Mouse (Mus musculus): Measurements from ENCODE around the gene Slc8a1.

Slc8a1 gene

GRCm38 (mm10) chr17:81669062-81669815 lies 68.9 kb downstream of the Slc8a1 start:
- DNase-seq (ENCODE audit: low spot score) = peak; percentile 17

- DNase-seq (ENCODE audit: low spot score) = no peak
Observed at GRCm38 (mm10) chr17:81668466-81668865, 69.7 kb downstream of the Slc8a1 start.

GRCm38 (mm10) chr17:81667935-81668334 lies 70.2 kb downstream of the Slc8a1 start:
- no peak for DNase-seq (ENCODE audit: low spot score)

- no peak for DNase-seq (ENCODE audit: low spot score)
Observed at GRCm38 (mm10) chr17:81666551-81666950, 71.6 kb downstream of the Slc8a1 start.

GRCm38 (mm10) chr17:81664916-81665315 lies 73.3 kb downstream of the Slc8a1 start:
- no peak for DNase-seq (ENCODE audit: low spot score)

GRCm38 (mm10) chr17:81657828-81658227 lies 80.3 kb downstream of the Slc8a1 start:
- no peak for DNase-seq (ENCODE audit: low spot score)

- DNase-seq (ENCODE audit: low spot score) = no peak
Observed at GRCm38 (mm10) chr17:81654548-81654947, 83.6 kb downstream of the Slc8a1 start.

GRCm38 (mm10) chr17:81652958-81653357 lies 85.2 kb downstream of the Slc8a1 start:
- no peak for DNase-seq (ENCODE audit: low spot score)

- no peak for DNase-seq (ENCODE audit: low spot score)
Observed at GRCm38 (mm10) chr17:81636822-81637221, 101.4 kb downstream of the Slc8a1 start.

- DNase-seq (ENCODE audit: low spot score) = no peak
Observed at GRCm38 (mm10) chr17:81630471-81630870, 107.7 kb downstream of the Slc8a1 start.

- DNase-seq (ENCODE audit: low spot score) = peak; percentile 4
Observed at GRCm38 (mm10) chr17:81621188-81621644, 117.0 kb downstream of the Slc8a1 start.

GRCm38 (mm10) chr17:81618461-81618860 lies 119.7 kb downstream of the Slc8a1 start:
- no peak for DNase-seq (ENCODE audit: low spot score)

- DNase-seq (ENCODE audit: low spot score) = no peak
Observed at GRCm38 (mm10) chr17:81616326-81616725, 121.9 kb downstream of the Slc8a1 start.

- no peak for DNase-seq (ENCODE audit: low spot score)
Observed at GRCm38 (mm10) chr17:81615391-81615790, 122.8 kb downstream of the Slc8a1 start.

GRCm38 (mm10) chr17:81607515-81607914 lies 130.7 kb downstream of the Slc8a1 start:
- no peak for DNase-seq (ENCODE audit: low spot score)

GRCm38 (mm10) chr17:81606084-81606483 lies 132.1 kb downstream of the Slc8a1 start:
- DNase-seq (ENCODE audit: low spot score) = no peak

GRCm38 (mm10) chr17:81605219-81605660 lies 132.9 kb downstream of the Slc8a1 start:
- DNase-seq (ENCODE audit: low spot score) = no peak

- DNase-seq (ENCODE audit: low spot score) = no peak
Observed at GRCm38 (mm10) chr17:81599072-81599471, 139.1 kb downstream of the Slc8a1 start.

- DNase-seq (ENCODE audit: low spot score) = no peak
Observed at GRCm38 (mm10) chr17:81589791-81590190, 148.4 kb downstream of the Slc8a1 start.

- DNase-seq (ENCODE audit: low spot score) = no peak
Observed at GRCm38 (mm10) chr17:81586759-81587158, 151.4 kb downstream of the Slc8a1 start.

GRCm38 (mm10) chr17:81579728-81580425 lies 158.3 kb downstream of the Slc8a1 start:
- DNase-seq (ENCODE audit: low spot score) = peak; percentile 18

GRCm38 (mm10) chr17:81576893-81577292 lies 161.3 kb downstream of the Slc8a1 start:
- DNase-seq (ENCODE audit: low spot score) = no peak
